Mouse (Mus musculus) heart, postnatal 25 days (tissue): ENCODE data around the gene Tmem151b. TPM values are rescaled to one million over a fixed set of nuclear protein-coding genes. Genes with fewer than 3 reads are reported as not detected.
A peak's percentile ranks its signal among the peaks of the same experiment; 100 is the strongest.

Experiments
- DNase-seq: peaks from one replicate; pipeline ENCODE4 v3.0.0; 2022; ENCODE audit warnings: low spot score
- intact Hi-C: fragments of 180-260 bp; cut with DNase I; formaldehyde crosslinking; loops from one replicate; pipeline ENCODE4 v1.15.1; 2025
- total RNA-seq, 2 experiments: library from RNA; stranded (reverse); gene quantifications; 2 replicates each; pipeline ENCODE4 v1.2.3; 2021

Tmem151b gene
- under 1 TPM in 1 of 2 experiments, not detected in 1; 0.05 TPM for total RNA-seq

- DNase-seq = no peak
- intact Hi-C loops = no loop called here
Measured at GRCm38 (mm10) chr17:45549617-45550181, at the start of gene Tmem151b. Gene Tmem151b, minus strand, starts transcription at chr17:45549677.

GRCm38 (mm10) chr17:45598891-45599290, 49.4 kb upstream of the Tmem151b start:
- no peak for DNase-seq
- intact Hi-C loops = loop anchor here (2.0 kb wide), 1 partner anchor 28 kb away; no protein-coding TSS in a partner anchor

GRCm38 (mm10) chr17:45598376-45598775, 48.9 kb upstream of the Tmem151b start:
- DNase-seq = no peak
- intact Hi-C loops = loop anchor here (2.0 kb wide), 1 partner anchor 28 kb away; no protein-coding TSS in a partner anchor

GRCm38 (mm10) chr17:45597787-45598186, 48.3 kb upstream of the Tmem151b start:
- DNase-seq = no peak
- intact Hi-C loops = loop anchor here (2.0 kb wide), 2 partner anchors 15 to 29 kb away; no protein-coding TSS in a partner anchor

- DNase-seq = peak; percentile 74
- intact Hi-C loops = loop anchor here (2.0 kb wide), 1 partner anchor 14 kb away; no protein-coding TSS in a partner anchor
Measured at GRCm38 (mm10) chr17:45596631-45597396, 47.3 kb upstream of the Tmem151b start.

- intact Hi-C loops = loop anchor here (2.0 kb wide), 1 partner anchor 13 kb away; no protein-coding TSS in a partner anchor
- DNase-seq = no peak
Measured at GRCm38 (mm10) chr17:45595736-45596390, 46.4 kb upstream of the Tmem151b start.

GRCm38 (mm10) chr17:45594881-45595735, 45.6 kb upstream of the Tmem151b start:
- intact Hi-C loops = no loop called here
- peak; percentile 77 for DNase-seq

- intact Hi-C loops = no loop called here
- DNase-seq = no peak
Measured at GRCm38 (mm10) chr17:45594195-45594594, 44.7 kb upstream of the Tmem151b start.

GRCm38 (mm10) chr17:45593479-45593878, 44.0 kb upstream of the Tmem151b start:
- intact Hi-C loops = no loop called here
- DNase-seq = no peak

GRCm38 (mm10) chr17:45592606-45593431, 43.3 kb upstream of the Tmem151b start:
- intact Hi-C loops = no loop called here
- peak; percentile 67 for DNase-seq

- DNase-seq = peak; percentile 70
- intact Hi-C loops = no loop called here
Measured at GRCm38 (mm10) chr17:45591701-45592605, 42.5 kb upstream of the Tmem151b start.

GRCm38 (mm10) chr17:45590410-45590809, 40.9 kb upstream of the Tmem151b start:
- intact Hi-C loops = no loop called here
- no peak for DNase-seq

GRCm38 (mm10) chr17:45589844-45590243, 40.4 kb upstream of the Tmem151b start:
- intact Hi-C loops = no loop called here

GRCm38 (mm10) chr17:45589236-45589635, 39.8 kb upstream of the Tmem151b start:
- no peak for DNase-seq
- intact Hi-C loops = no loop called here

More at GRCm38 (mm10) chr17:45589844-45590243, 40.4 kb upstream of the Tmem151b start:
- DNase-seq = no peak

GRCm38 (mm10) chr17:45588370-45588769, 38.9 kb upstream of the Tmem151b start:
- intact Hi-C loops = no loop called here

GRCm38 (mm10) chr17:45586449-45586837, 37.0 kb upstream of the Tmem151b start:
- DNase-seq = no peak
- intact Hi-C loops = no loop called here

More at GRCm38 (mm10) chr17:45588370-45588769, 38.9 kb upstream of the Tmem151b start:
- no peak for DNase-seq

- intact Hi-C loops = no loop called here
- no peak for DNase-seq
Measured at GRCm38 (mm10) chr17:45585725-45586448, 36.4 kb upstream of the Tmem151b start.
